Mouse (Mus musculus) MEL (cell line): ENCODE data around the gene Gnao1.

ENCODE experiments used
- CTCF ChIP-seq, 3 experiments: IDR thresholded peaks in 2 of 3; conservative IDR thresholded peaks in 1 of 3; 2 replicates each; pipeline ENCODE4 v1.5.1; 2011 to 2012; ENCODE audit warnings: low read length in 3 of 3, low read depth in 2 of 3, mild to moderate bottlenecking in 2 of 3, improper control_type of control experiment in 1 of 3, inconsistent platforms in 1 of 3, mixed read lengths in 1 of 3, moderate library complexity in 1 of 3; ENCODE audit not compliant: control insufficient read depth in 1 of 3, insufficient read depth in 1 of 3, poor library complexity in 1 of 3, severe bottlenecking in 1 of 3
- EP300 ChIP-seq, 2 experiments: IDR thresholded peaks; 2 replicates each; pipeline ENCODE4 v1.6.1; 2011; ENCODE audit warnings: improper control_type of control experiment in 2 of 2, low read length in 2 of 2, low read depth in 1 of 2, mild to moderate bottlenecking in 1 of 2
- ETS1 ChIP-seq: IDR thresholded peaks from 2 replicates; pipeline ENCODE4 v1.6.1; 2012; ENCODE audit warnings: low read depth, mild to moderate bottlenecking, inconsistent platforms, low read length, improper control_type of control experiment, moderate library complexity
- GABPA ChIP-seq: IDR thresholded peaks from 2 replicates; pipeline ENCODE4 v1.6.1; 2012; ENCODE audit warnings: low read depth, mild to moderate bottlenecking, inconsistent platforms, low read length, improper control_type of control experiment, moderate library complexity
- MYC ChIP-seq: IDR thresholded peaks from 2 replicates; pipeline ENCODE4 v1.6.1; 2011; ENCODE audit warnings: low read depth, mild to moderate bottlenecking, low read length, improper control_type of control experiment, moderate library complexity
- NRF1 ChIP-seq: IDR thresholded peaks from 2 replicates; pipeline ENCODE4 v1.6.1; 2014; ENCODE audit warnings: low read depth, mild to moderate bottlenecking, inconsistent platforms, low read length, improper control_type of control experiment, moderate library complexity; ENCODE audit not compliant: poor library complexity, insufficient read depth, severe bottlenecking
- POLR2A ChIP-seq, 2 experiments: IDR thresholded peaks; 2 replicates each; pipeline ENCODE4 v1.6.1; 2011 to 2012; ENCODE audit warnings: low read length in 2 of 2, mild to moderate bottlenecking in 2 of 2, control low read depth in 1 of 2, improper control_type of control experiment in 1 of 2, low read depth in 1 of 2, moderate library complexity in 1 of 2; ENCODE audit not compliant: control insufficient read depth in 1 of 2, insufficient read depth in 1 of 2, poor library complexity in 1 of 2
- TAL1 ChIP-seq: IDR thresholded peaks from 2 replicates; pipeline ENCODE4 v1.6.1; 2012; ENCODE audit warnings: mild to moderate bottlenecking, inconsistent platforms, low read length, moderate library complexity, mixed read lengths
- TCF12 ChIP-seq: IDR thresholded peaks from 2 replicates; pipeline ENCODE4 v1.6.1; 2014; ENCODE audit warnings: low read depth, mild to moderate bottlenecking, inconsistent platforms, low read length, improper control_type of control experiment, moderate library complexity

DNA sequence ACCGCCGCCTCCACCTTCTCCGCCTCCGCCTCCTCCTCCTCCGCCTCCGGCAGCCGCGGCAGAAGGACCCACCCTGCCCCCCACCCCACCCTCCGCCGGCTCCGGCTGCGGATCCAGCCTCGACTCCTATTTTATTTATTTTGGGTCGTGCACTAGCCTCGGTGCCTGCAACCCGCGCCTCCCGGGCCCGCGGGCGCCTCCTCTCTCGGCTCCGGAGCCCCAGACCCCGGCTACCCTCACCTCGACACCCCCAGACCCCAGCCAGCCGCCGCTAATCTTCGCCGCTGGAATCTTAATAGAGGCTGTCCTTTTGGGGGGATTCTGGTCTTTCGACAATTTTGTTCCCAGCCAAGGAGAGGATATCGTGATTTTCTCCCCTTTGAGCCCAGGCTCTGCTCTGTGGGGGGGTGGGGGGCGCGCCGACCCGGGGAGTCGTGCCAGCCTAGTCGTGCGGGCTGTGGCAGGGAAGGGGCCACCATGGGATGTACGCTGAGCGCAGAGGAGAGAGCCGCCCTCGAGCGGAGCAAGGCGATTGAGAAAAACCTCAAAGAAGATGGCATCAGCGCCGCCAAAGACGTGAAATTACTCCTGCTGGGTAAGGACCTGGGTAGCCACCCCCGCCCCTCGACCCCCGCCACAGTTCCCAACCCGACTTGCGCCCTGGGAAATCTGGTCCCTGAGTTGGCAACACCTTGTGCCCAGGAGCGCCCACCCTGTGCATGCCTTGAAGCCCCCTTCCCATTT, 1.3 kb downstream of the Gnao1 start:
- TF ChIP-seq GABPA (no peak), POLR2A (IDR thresholded peaks at IDR 0.05; ENCODE audit: control insufficient read depth in 1 of 2, insufficient read depth in 1 of 2, low read depth in 1 of 2, low read length in 2 of 2, poor library complexity in 1 of 2) (no peak), CTCF (IDR thresholded peaks at IDR 0.05 in 2 of 3, conservative IDR thresholded peaks at IDR 0.05 in 1 of 3; ENCODE audit: control insufficient read depth in 1 of 3, insufficient read depth in 1 of 3, low read depth in 2 of 3, low read length in 3 of 3, poor library complexity in 1 of 3, severe bottlenecking in 1 of 3) (no peak), NRF1 (no peak), ETS1 (no peak), TCF12 (no peak), MYC (no peak), EP300 (IDR thresholded peaks at IDR 0.05; ENCODE audit: low read depth in 1 of 2, low read length in 2 of 2) (no peak), TAL1 (no peak)
